Mouse (Mus musculus): ENCODE data around the gene Dnah3. TPM values are rescaled to one million over a fixed set of nuclear protein-coding genes. Genes with fewer than 3 reads are reported as not detected.

Dnah3 gene
- polyA plus RNA-seq, 1 experiment, result not detected

- 58% methylated on average over 3 of the region's 3 CpGs for WGBS
- H3K27ac ChIP-seq (ENCODE audit: insufficient read depth, low read depth, low read length), result no peak overlapping the region
- H3K4me1 ChIP-seq (ENCODE audit: control insufficient read depth, insufficient read depth, low read length), result no peaks in the 10 kb centered on the region
- H3K4me3 ChIP-seq (ENCODE audit: insufficient read depth, low read depth, low read length), result no peak overlapping the region
- TF ChIP-seq CTCF (IDR thresholded peaks at IDR 0.05; ENCODE audit: insufficient read depth, low read depth, low read length), result no peak
- TF ChIP-seq POLR2A (IDR thresholded peaks at IDR 0.05; ENCODE audit: insufficient read depth, low read depth, low read length), result no peak
Measured at GRCm38 (mm10) chr7:120080177-120080576, 14.9 kb downstream of the Dnah3 start.

- Histone ChIP-seq H3K27ac (ENCODE audit: insufficient read depth, low read depth, low read length) (no peak overlapping the region), H3K4me3 (ENCODE audit: insufficient read depth, low read depth, low read length) (no peak overlapping the region), H3K4me1 (ENCODE audit: control insufficient read depth, insufficient read depth, low read length) (peaks cover 7% of the 10 kb centered on the region; the same call in 1 of the 2 replicates)
- TF ChIP-seq CTCF (IDR thresholded peaks at IDR 0.05; ENCODE audit: insufficient read depth, low read depth, low read length) (no peak), POLR2A (IDR thresholded peaks at IDR 0.05; ENCODE audit: insufficient read depth, low read depth, low read length) (no peak)
- WGBS, result 2% methylated on average over 3 of the region's 3 CpGs
Measured at GRCm38 (mm10) chr7:120069164-120069563, 25.9 kb downstream of the Dnah3 start.

GRCm38 (mm10) chr7:120068114-120068513 lies 27.0 kb downstream of the Dnah3 start:
- TF ChIP-seq POLR2A (IDR thresholded peaks at IDR 0.05; ENCODE audit: insufficient read depth, low read depth, low read length) (no peak), CTCF (IDR thresholded peaks at IDR 0.05; ENCODE audit: insufficient read depth, low read depth, low read length) (no peak)
- H3K4me3 ChIP-seq (ENCODE audit: insufficient read depth, low read depth, low read length), result no peak overlapping the region
- peaks cover 7% of the 10 kb centered on the region; the same call in 1 of the 2 replicates for H3K4me1 ChIP-seq (ENCODE audit: control insufficient read depth, insufficient read depth, low read length)
- WGBS, result 79% methylated on average over 3 of the region's 3 CpGs
- H3K27ac ChIP-seq (ENCODE audit: insufficient read depth, low read depth, low read length), result no peak overlapping the region

- H3K27ac ChIP-seq (ENCODE audit: insufficient read depth, low read depth, low read length), result no peak overlapping the region
- TF ChIP-seq CTCF (IDR thresholded peaks at IDR 0.05; ENCODE audit: insufficient read depth, low read depth, low read length) (no peak), POLR2A (IDR thresholded peaks at IDR 0.05; ENCODE audit: insufficient read depth, low read depth, low read length) (no peak)
- peaks cover 5% of the 10 kb centered on the region; the same call in 1 of the 2 replicates for H3K4me1 ChIP-seq (ENCODE audit: control insufficient read depth, insufficient read depth, low read length)
- 93% methylated on average over 1 of the region's 1 CpGs for WGBS
- H3K4me3 ChIP-seq (ENCODE audit: insufficient read depth, low read depth, low read length), result no peak overlapping the region
Measured at GRCm38 (mm10) chr7:120064045-120064444, 31.0 kb downstream of the Dnah3 start.

GRCm38 (mm10) chr7:120055479-120055878 lies 39.6 kb downstream of the Dnah3 start:
- H3K4me3 ChIP-seq (ENCODE audit: insufficient read depth, low read depth, low read length), result no peak overlapping the region
- no peak overlapping the region for H3K27ac ChIP-seq (ENCODE audit: insufficient read depth, low read depth, low read length)
- TF ChIP-seq CTCF (IDR thresholded peaks at IDR 0.05; ENCODE audit: insufficient read depth, low read depth, low read length) (no peak), POLR2A (IDR thresholded peaks at IDR 0.05; ENCODE audit: insufficient read depth, low read depth, low read length) (no peak)
- H3K4me1 ChIP-seq (ENCODE audit: control insufficient read depth, insufficient read depth, low read length), result no peaks in the 10 kb centered on the region
- 84% methylated on average over 3 of the region's 3 CpGs for WGBS

GRCm38 (mm10) chr7:120054016-120054415 lies 41.1 kb downstream of the Dnah3 start:
- WGBS, result 48% methylated on average over 2 of the region's 2 CpGs
- Histone ChIP-seq H3K4me3 (ENCODE audit: insufficient read depth, low read depth, low read length) (no peak overlapping the region), H3K27ac (ENCODE audit: insufficient read depth, low read depth, low read length) (no peak overlapping the region), H3K4me1 (ENCODE audit: control insufficient read depth, insufficient read depth, low read length) (no peaks in the 10 kb centered on the region)
- TF ChIP-seq CTCF (IDR thresholded peaks at IDR 0.05; ENCODE audit: insufficient read depth, low read depth, low read length), result no peak
- TF ChIP-seq POLR2A (IDR thresholded peaks at IDR 0.05; ENCODE audit: insufficient read depth, low read depth, low read length), result no peak

- TF ChIP-seq CTCF (IDR thresholded peaks at IDR 0.05; ENCODE audit: insufficient read depth, low read depth, low read length), result no peak
- TF ChIP-seq POLR2A (IDR thresholded peaks at IDR 0.05; ENCODE audit: insufficient read depth, low read depth, low read length), result no peak
- no peak overlapping the region for H3K27ac ChIP-seq (ENCODE audit: insufficient read depth, low read depth, low read length)
- H3K4me1 ChIP-seq (ENCODE audit: control insufficient read depth, insufficient read depth, low read length), result no peaks in the 10 kb centered on the region
- no peak overlapping the region for H3K4me3 ChIP-seq (ENCODE audit: insufficient read depth, low read depth, low read length)
Measured at GRCm38 (mm10) chr7:120050447-120050846, 44.6 kb downstream of the Dnah3 start.

- no peak overlapping the region for H3K4me3 ChIP-seq (ENCODE audit: insufficient read depth, low read depth, low read length)
- WGBS, result 98% methylated on average over 3 of the region's 3 CpGs
- H3K4me1 ChIP-seq (ENCODE audit: control insufficient read depth, insufficient read depth, low read length), result no peaks in the 10 kb centered on the region
- no peak for TF ChIP-seq CTCF (IDR thresholded peaks at IDR 0.05; ENCODE audit: insufficient read depth, low read depth, low read length)
- no peak for TF ChIP-seq POLR2A (IDR thresholded peaks at IDR 0.05; ENCODE audit: insufficient read depth, low read depth, low read length)
- H3K27ac ChIP-seq (ENCODE audit: insufficient read depth, low read depth, low read length), result no peak overlapping the region
Measured at GRCm38 (mm10) chr7:120043990-120044389, 51.1 kb downstream of the Dnah3 start.

- Histone ChIP-seq H3K27ac (ENCODE audit: insufficient read depth, low read depth, low read length) (no peak overlapping the region), H3K4me1 (ENCODE audit: control insufficient read depth, insufficient read depth, low read length) (peaks cover 5% of the 10 kb centered on the region), H3K4me3 (ENCODE audit: insufficient read depth, low read depth, low read length) (no peak overlapping the region)
- WGBS, result 50% methylated on average over 5 of the region's 5 CpGs
- TF ChIP-seq POLR2A (IDR thresholded peaks at IDR 0.05; ENCODE audit: insufficient read depth, low read depth, low read length) (no peak), CTCF (IDR thresholded peaks at IDR 0.05; ENCODE audit: insufficient read depth, low read depth, low read length) (no peak)
Measured at GRCm38 (mm10) chr7:120036422-120036821, 58.7 kb downstream of the Dnah3 start.

GRCm38 (mm10) chr7:120034996-120035395 lies 60.1 kb downstream of the Dnah3 start:
- TF ChIP-seq CTCF (IDR thresholded peaks at IDR 0.05; ENCODE audit: insufficient read depth, low read depth, low read length) (no peak), POLR2A (IDR thresholded peaks at IDR 0.05; ENCODE audit: insufficient read depth, low read depth, low read length) (no peak)
- no peak overlapping the region for H3K27ac ChIP-seq (ENCODE audit: insufficient read depth, low read depth, low read length)
- WGBS, result 66% methylated on average over 4 of the region's 4 CpGs
- no peak overlapping the region for H3K4me3 ChIP-seq (ENCODE audit: insufficient read depth, low read depth, low read length)
- peaks cover 5% of the 10 kb centered on the region for H3K4me1 ChIP-seq (ENCODE audit: control insufficient read depth, insufficient read depth, low read length)

Data from olfactory bulb, adult 2 months (tissue).